22 mouse cellular contexts compared by ENCODE assay signal in genomic region chr13:106332025-106332424, GRCm38 (mm10).
DNase-seq lines count a peak whose midpoint lies in the region; ATAC-seq and TF ChIP-seq lines count a peak whose summit lies in the region.
"Had no signal": no experiment of that assay in that cellular context is flagged by ENCODE, and none has a peak within 500 bp of the region (broad histone marks: within the 10 kb centered on the region; RNA-seq: fewer than 3 reads in every experiment).

No protein-coding gene starts in this region.

- H3K4me3 ChIP-seq in forebrain, embryonic 13.5 days: no peak overlapping the region
- no peak overlapping the region for H3K4me3 ChIP-seq in forebrain, embryonic 12.5 days (replicated peaks)
- H3K4me3 ChIP-seq in forebrain, embryonic 16.5 days (replicated peaks; ENCODE audit: low read length): no peak overlapping the region
- H3K4me3 ChIP-seq in forebrain, embryonic 10.5 days: no peak overlapping the region

- no peaks in the 10 kb centered on the region for H3K27me3 ChIP-seq in forebrain, embryonic 13.5 days
- no peaks in the 10 kb centered on the region for H3K27me3 ChIP-seq in forebrain, embryonic 12.5 days
- no peaks in the 10 kb centered on the region for H3K27me3 ChIP-seq in forebrain, embryonic 16.5 days (replicated peaks; ENCODE audit: control insufficient read depth, insufficient read depth, low read length)
- no peaks in the 10 kb centered on the region for H3K27me3 ChIP-seq in forebrain, embryonic 10.5 days (ENCODE audit: poor library complexity, severe bottlenecking)
- H3K27me3 ChIP-seq: CH12.LX, Patski had no signal

- no peaks in the 10 kb centered on the region for H3K4me1 ChIP-seq in forebrain, embryonic 13.5 days
- no peaks in the 10 kb centered on the region for H3K4me1 ChIP-seq in forebrain, embryonic 12.5 days
- no peaks in the 10 kb centered on the region for H3K4me1 ChIP-seq in forebrain, embryonic 16.5 days (replicated peaks; ENCODE audit: control insufficient read depth, insufficient read depth, low read length)
- no peaks in the 10 kb centered on the region for H3K4me1 ChIP-seq in forebrain, embryonic 10.5 days

- no peak overlapping the region for H3K4me2 ChIP-seq in forebrain, embryonic 13.5 days
- H3K4me2 ChIP-seq in forebrain, embryonic 12.5 days: no peak overlapping the region
- no peak overlapping the region for H3K4me2 ChIP-seq in forebrain, embryonic 16.5 days (ENCODE audit: low read length)

- no peak overlapping the region for H3K9ac ChIP-seq in forebrain, embryonic 13.5 days
- no peak overlapping the region for H3K9ac ChIP-seq in forebrain, embryonic 12.5 days
- no peak overlapping the region for H3K9ac ChIP-seq in forebrain, embryonic 16.5 days (replicated peaks; ENCODE audit: low read depth, low read length)

- ATAC-seq in forebrain, embryonic 13.5 days: peak; percentile 57; the same call in 1 of the 2 replicates
- ATAC-seq in forebrain, embryonic 12.5 days (ENCODE audit: low FRiP score): no peak
- peak; percentile 55; the same call in 1 of the 2 replicates for ATAC-seq in forebrain, embryonic 16.5 days
- ATAC-seq: activated CD4-positive, CD25-positive, alpha-beta regulatory T cell, adult 4 months; CD4-positive, CD25-positive, alpha-beta regulatory T cell, adult 4 months; Patski had no signal

- no peaks in the 10 kb centered on the region for H3K36me3 ChIP-seq in forebrain, embryonic 13.5 days (ENCODE audit: poor library complexity, severe bottlenecking)
- H3K36me3 ChIP-seq in forebrain, embryonic 12.5 days (replicated peaks): no peaks in the 10 kb centered on the region
- no peaks in the 10 kb centered on the region for H3K36me3 ChIP-seq in forebrain, embryonic 16.5 days (ENCODE audit: control insufficient read depth, insufficient read depth)
- H3K36me3 ChIP-seq in forebrain, embryonic 10.5 days (replicated peaks): no peaks in the 10 kb centered on the region
- H3K36me3 ChIP-seq: G1E had no signal

- no peak for TF ChIP-seq POLR2A in brain, embryonic 14.5 days (IDR thresholded peaks at IDR 0.05; ENCODE audit: borderline replicate concordance, extremely low read depth, insufficient read depth, insufficient read length, poor library complexity, severe bottlenecking)

- no peak for DNase-seq in forebrain, embryonic 10.5 days (ENCODE audit: extremely low spot score, low spot score)
- DNase-seq in brain, embryonic 14.5 days (ENCODE audit: low read depth): peak; percentile 4
- no peak for DNase-seq in left cerebral cortex, postnatal 14 days (ENCODE audit: low spot score in 2 of 2)
- DNase-seq: adrenal gland, adult 2 months; adrenal gland, adult 8-10 months; adrenal gland, postnatal 10 days; adrenal gland, postnatal 14 days; adrenal gland, postnatal 25 days; adrenal gland, postnatal 36 days; B cell, adult 2 months; cerebellum, adult 11 months; cerebellum, adult 11-12 months; cerebellum, adult 18-20 months; cerebellum, adult 2 months had no signal

- intact Hi-C loops in left cerebral cortex, postnatal 14 days (cut with DNase I): no loop called here

- no peak for TF ChIP-seq CTCF in brain, embryonic 14.5 days (IDR thresholded peaks at IDR 0.05; ENCODE audit: borderline replicate concordance, extremely low read depth, insufficient read depth, insufficient read length)

- no peak overlapping the region for H3K27ac ChIP-seq in forebrain, embryonic 13.5 days
- no peak overlapping the region for H3K27ac ChIP-seq in forebrain, embryonic 12.5 days
- no peak overlapping the region for H3K27ac ChIP-seq in forebrain, embryonic 16.5 days (ENCODE audit: low read length)
- H3K27ac ChIP-seq in forebrain, embryonic 10.5 days: no peak overlapping the region

- no peaks in the 10 kb centered on the region for H3K9me3 ChIP-seq in forebrain, embryonic 13.5 days (replicated peaks)
- no peaks in the 10 kb centered on the region for H3K9me3 ChIP-seq in forebrain, embryonic 12.5 days
- H3K9me3 ChIP-seq in forebrain, embryonic 16.5 days (ENCODE audit: control insufficient read depth, low read length): no peaks in the 10 kb centered on the region
- H3K9me3 ChIP-seq in forebrain, embryonic 10.5 days: no peaks in the 10 kb centered on the region
- H3K9me3 ChIP-seq: G1E had no signal
